Mouse (Mus musculus) neural tube, embryonic 11.5 days (tissue): ENCODE data around the gene Olfr373. TPM values are rescaled to one million over a fixed set of nuclear protein-coding genes. Genes with fewer than 3 reads are reported as not detected.
"Not testable (repeated sequence)": the region's sequence is repeated elsewhere in the genome, so short reads cannot be mapped to it uniquely, and the experiment has no call there.

Source experiments
- ATAC-seq: fragments of 200-750 bp; cut with Nextera tagmentation; 2 replicates; pipeline ENCODE4 v1.8.0; 2017; ENCODE audit warnings: moderate number of reproducible peaks, mild to moderate bottlenecking, moderate TSS enrichment, moderate library complexity; ENCODE audit not compliant: insufficient read depth, low FRiP score, low TSS enrichment
- DNase-seq: peaks from one replicate; pipeline ENCODE4 v3.0.0-alpha.2; 2015; ENCODE audit warnings: low spot score
- H3K27ac ChIP-seq: fragments of 300-500 bp; sonication (generic); 2 replicates; pipeline ENCODE4 v1.5.1; 2014; ENCODE audit warnings: low read depth, mild to moderate bottlenecking, low read length
- H3K27me3 ChIP-seq: fragments of 300-500 bp; sonication (generic); 2 replicates; pipeline ENCODE4 v1.6.1; 2014; ENCODE audit warnings: mild to moderate bottlenecking, low read length, mixed read lengths; ENCODE audit not compliant: control insufficient read depth, insufficient read depth
- H3K36me3 ChIP-seq: fragments of 300-500 bp; sonication (generic); 2 replicates; pipeline ENCODE4 v1.6.1; 2014; ENCODE audit warnings: mild to moderate bottlenecking, low read length, moderate library complexity, mixed read lengths; ENCODE audit not compliant: control insufficient read depth, insufficient read depth
- H3K4me1 ChIP-seq: fragments of 300-500 bp; sonication (generic); 2 replicates; pipeline ENCODE4 v1.6.1; 2014; ENCODE audit warnings: low read length, mixed read lengths; ENCODE audit not compliant: control insufficient read depth, insufficient read depth
- H3K4me2 ChIP-seq: fragments of 300-500 bp; sonication (generic); 2 replicates; pipeline ENCODE4 v1.6.1; 2014; ENCODE audit warnings: low read depth, mild to moderate bottlenecking, moderate library complexity
- H3K4me3 ChIP-seq: fragments of 300-500 bp; sonication (generic); 2 replicates; pipeline ENCODE4 v1.5.1; 2014; ENCODE audit warnings: low read depth, low read length
- H3K9ac ChIP-seq: fragments of 300-500 bp; sonication (generic); 2 replicates; pipeline ENCODE4 v1.6.1; 2014; ENCODE audit warnings: mild to moderate bottlenecking, low read length
- H3K9me3 ChIP-seq: fragments of 300-500 bp; sonication (generic); 2 replicates; pipeline ENCODE4 v1.6.1; 2016; ENCODE audit warnings: low read length; ENCODE audit not compliant: control insufficient read depth
- WGBS: fragments of 180-500 bp; shearing (Covaris S2); extraction: QIAGEN DNeasy Blood & Tissue Kit; methylation state at CpG from one replicate; pipeline ENCODE4 v1.1.7; 2014; 5-methylcytosine and 5-hydroxymethylcytosine counted together
- polyA plus RNA-seq: library from polyadenylated mRNA; unstranded; fragments of >200 nt; fragmentation: Nextera tagmentation; extraction: Ambion mirVana; gene quantifications from 2 replicates; pipeline ENCODE4 v1.2.1, GENCODE M21; 2014

The Olfr373 gene
- polyA plus RNA-seq, 1 experiment from 2014 or later, result not detected

DNA sequence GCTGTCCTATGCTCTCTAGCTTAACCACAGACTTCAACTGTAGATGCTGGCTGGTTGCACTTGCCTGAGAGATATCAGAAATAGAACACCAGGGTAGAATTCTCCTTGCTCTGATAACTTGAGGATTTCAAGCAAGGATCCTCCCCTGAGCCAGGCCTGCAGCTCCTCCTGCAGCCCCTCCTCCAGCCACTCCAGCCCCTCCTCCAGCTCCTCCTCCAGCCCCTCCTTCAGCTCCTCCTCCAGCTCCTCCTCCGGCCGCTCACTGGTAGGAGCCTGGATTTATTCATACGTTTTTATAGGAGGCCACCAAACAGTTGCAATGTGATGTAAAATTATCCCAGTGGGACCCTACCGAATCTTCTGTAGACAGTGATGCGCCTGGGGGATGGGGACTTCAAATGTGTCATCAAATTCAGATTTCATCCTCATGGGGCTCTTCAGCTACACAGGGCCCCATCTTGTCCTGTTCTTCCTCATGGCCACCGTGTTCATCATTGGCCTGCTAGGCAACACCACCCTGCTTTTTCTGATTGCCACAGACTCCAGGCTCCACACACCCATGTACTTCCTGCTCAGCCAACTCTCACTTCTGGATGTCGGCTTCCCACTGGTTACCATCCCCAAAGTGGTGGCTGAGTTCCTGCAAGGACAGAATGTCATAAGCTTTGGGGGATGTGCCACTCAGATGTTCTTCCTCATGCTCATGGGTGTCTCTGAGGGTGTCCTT is 16.6 kb downstream of the Olfr373 start:
- not testable (repeated sequence) for H3K4me3 ChIP-seq, H3K4me1 ChIP-seq, H3K36me3 ChIP-seq, H3K9ac ChIP-seq, H3K9me3 ChIP-seq, H3K4me2 ChIP-seq, ATAC-seq, H3K27ac ChIP-seq, DNase-seq, H3K27me3 ChIP-seq
- 60% methylated on average over 6 of the region's 7 CpGs for WGBS

DNA sequence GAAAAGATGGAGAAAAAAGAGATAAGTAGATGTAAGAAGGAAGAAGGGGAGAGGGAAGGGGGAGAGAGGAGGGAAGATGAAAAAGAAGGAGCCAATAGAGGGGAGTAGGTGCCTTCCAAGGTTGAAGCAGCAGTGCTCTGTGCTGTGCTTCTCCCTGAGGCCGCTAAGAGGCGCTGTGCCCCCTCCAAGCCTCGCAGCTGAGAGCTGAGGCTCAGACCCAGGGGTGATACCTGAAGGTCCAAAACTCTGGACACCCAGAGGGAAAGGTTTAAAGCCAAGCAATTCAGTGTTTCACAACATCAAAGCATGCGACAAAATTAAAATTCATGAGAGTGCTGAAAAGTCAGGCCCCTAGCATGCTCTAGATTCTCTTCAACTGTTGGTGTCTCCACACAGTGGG is 22.2 kb downstream of the Olfr373 start:
- Histone ChIP-seq H3K9me3 (no peaks in the 10 kb centered on the region), H3K27me3 (no peaks in the 10 kb centered on the region), H3K27ac (no peak overlapping the region), H3K36me3 (no peaks in the 10 kb centered on the region), H3K4me3 (no peak overlapping the region), H3K4me2 (no peak overlapping the region), H3K4me1 (no peaks in the 10 kb centered on the region), H3K9ac (no peak overlapping the region)
- DNase-seq (no peak), ATAC-seq (no peak)
- WGBS, result 23% methylated on average over 4 of the region's 4 CpGs

DNA sequence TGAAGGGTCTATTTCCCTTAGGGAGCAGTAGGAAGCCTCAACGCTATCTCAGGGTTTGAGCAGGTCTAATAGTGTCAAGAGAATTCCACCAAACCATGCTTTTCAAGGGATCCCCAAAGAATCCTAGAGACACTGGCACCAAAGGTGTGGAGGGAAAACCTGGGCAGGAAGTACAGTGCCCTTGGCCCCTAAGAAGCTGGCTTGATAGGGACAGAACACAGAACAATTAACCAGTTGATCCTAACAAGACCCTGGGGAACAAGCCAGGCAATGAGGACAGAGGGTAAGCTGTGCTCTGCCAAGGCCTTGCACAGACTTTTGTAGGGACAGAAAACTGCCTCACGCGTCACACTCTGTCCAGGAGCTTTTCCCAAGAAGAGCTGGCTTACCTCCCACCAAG is 23.8 kb downstream of the Olfr373 start, which contains the start of gene Olfr374:
Gene Olfr374 (plus strand): TSS at position 301 of the 400 bp plus-strand sequence.
- WGBS, result 97% methylated on average over 3 of the region's 3 CpGs

DNA sequence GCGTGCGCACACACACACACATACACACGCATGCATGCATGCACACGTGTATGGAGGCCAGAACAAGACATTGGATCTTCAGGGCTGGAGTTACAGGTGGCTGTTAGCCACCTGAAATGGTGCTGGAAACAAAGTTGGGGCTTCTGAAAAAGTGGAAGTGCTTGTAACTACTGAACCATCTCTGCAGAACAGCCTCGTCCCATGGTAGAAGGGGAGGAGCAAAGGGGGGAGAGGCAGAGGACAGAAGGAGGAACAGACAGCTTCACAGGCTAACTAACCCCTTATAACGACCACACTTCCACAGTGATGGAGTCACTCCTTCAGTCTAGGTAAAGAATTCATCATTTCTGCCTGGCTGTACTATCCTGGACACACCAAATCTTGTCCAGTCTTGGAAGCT is 27.9 kb downstream of the Olfr373 start:
- Histone ChIP-seq H3K9me3 (no peaks in the 10 kb centered on the region), H3K4me1 (no peaks in the 10 kb centered on the region), H3K9ac (no peak overlapping the region), H3K4me2 (no peak overlapping the region), H3K27ac (no peak overlapping the region), H3K4me3 (no peak overlapping the region), H3K27me3 (no peaks in the 10 kb centered on the region), H3K36me3 (no peaks in the 10 kb centered on the region)
- ATAC-seq (no peak), DNase-seq (no peak)
- WGBS, result 78% methylated on average over 6 of the region's 6 CpGs

More for the DNA sequence above, 23.8 kb downstream of the Olfr373 start, which contains the start of gene Olfr374:
- Histone ChIP-seq H3K4me2 (no peak within 1 kb of the TSS), H3K27ac (no peak within 1 kb of the TSS), H3K36me3 (no peaks in the 10 kb centered on the region), H3K4me1 (no peaks in the 10 kb centered on the region), H3K27me3 (no peaks in the 10 kb centered on the region), H3K9me3 (no peaks in the 10 kb centered on the region), H3K9ac (no peak within 1 kb of the TSS), H3K4me3 (no peak within 1 kb of the TSS)
- no peak for ATAC-seq
- no peak for DNase-seq

DNA sequence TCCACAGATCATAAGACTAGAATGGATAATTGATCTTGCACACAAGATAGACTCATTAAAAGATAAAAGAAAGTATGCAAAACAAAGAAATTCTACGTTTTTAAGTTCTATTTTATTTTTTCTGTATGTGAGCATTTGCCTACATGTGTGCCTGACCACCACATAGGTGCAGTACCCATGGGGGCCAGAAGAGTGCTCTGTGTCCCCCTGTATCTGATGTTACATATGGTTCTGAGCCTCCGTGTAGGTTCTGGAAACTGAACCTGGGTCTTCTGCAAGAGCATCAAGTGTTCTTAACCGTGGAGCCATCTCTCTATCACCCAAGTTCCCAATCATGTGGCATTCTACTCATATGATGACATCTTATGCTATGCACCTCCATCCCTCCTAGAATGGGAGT is 29.5 kb downstream of the Olfr373 start:
- H3K9ac ChIP-seq, result no peak overlapping the region
- no peaks in the 10 kb centered on the region for H3K4me1 ChIP-seq
- no peak overlapping the region for H3K27ac ChIP-seq
- no peaks in the 10 kb centered on the region for H3K36me3 ChIP-seq
- ATAC-seq, result no peak
- H3K4me3 ChIP-seq, result no peak overlapping the region
- H3K4me2 ChIP-seq, result no peak overlapping the region
- H3K27me3 ChIP-seq, result no peaks in the 10 kb centered on the region
- no peak for DNase-seq
- no peaks in the 10 kb centered on the region for H3K9me3 ChIP-seq
- 67% methylated on average over 3 of the region's 3 CpGs for WGBS

DNA sequence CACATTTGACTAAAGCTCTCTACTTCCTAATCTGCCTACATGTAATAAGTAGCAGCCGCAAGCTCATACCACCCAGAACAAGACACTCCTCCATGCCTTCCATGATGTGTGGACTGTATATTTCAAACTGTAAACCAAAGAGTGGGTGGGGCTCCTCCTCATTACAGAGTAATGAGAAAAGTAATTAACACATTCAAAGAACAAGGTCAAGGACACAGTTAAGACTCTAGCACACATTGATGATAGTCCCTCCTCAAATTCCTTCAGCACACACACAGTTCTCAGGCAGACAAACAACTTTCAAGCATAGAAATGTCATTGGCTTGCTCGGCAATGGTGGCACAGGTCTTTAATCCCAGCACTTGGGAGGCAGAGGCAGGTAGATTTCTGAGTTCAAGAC is 32.2 kb downstream of the Olfr373 start:
- no peaks in the 10 kb centered on the region for H3K27me3 ChIP-seq
- H3K9ac ChIP-seq, result no peak overlapping the region
- no peaks in the 10 kb centered on the region for H3K4me1 ChIP-seq
- WGBS, result 88% methylated on average over 2 of the region's 2 CpGs
- no peaks in the 10 kb centered on the region for H3K36me3 ChIP-seq
- ATAC-seq, result no peak
- no peaks in the 10 kb centered on the region for H3K9me3 ChIP-seq
- H3K27ac ChIP-seq, result no peak overlapping the region
- no peak overlapping the region for H3K4me3 ChIP-seq
- DNase-seq, result no peak
- H3K4me2 ChIP-seq, result no peak overlapping the region

DNA sequence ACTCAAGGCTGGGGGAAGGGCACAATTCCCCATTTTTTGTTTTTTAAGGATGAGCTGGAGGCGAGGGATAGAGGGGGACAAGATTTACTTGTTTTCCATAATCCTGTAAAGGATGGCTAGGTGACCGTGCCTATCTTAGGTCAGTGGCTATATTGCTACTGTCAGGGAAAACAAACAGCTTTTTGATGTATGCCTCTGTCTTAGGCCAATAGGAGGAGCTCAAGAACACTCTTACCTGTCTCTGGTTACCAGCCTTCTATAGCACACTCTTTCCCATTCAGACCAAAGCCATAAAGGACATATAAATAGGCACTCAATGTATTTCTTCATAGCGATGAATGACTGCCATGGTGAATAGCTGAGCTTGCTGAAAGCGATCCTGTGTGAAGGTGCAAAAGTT is 35.6 kb downstream of the Olfr373 start:
- 54% methylated on average over 4 of the region's 4 CpGs for WGBS
- no peaks in the 10 kb centered on the region for H3K9me3 ChIP-seq
- no peaks in the 10 kb centered on the region for H3K4me1 ChIP-seq
- H3K4me2 ChIP-seq, result no peak overlapping the region
- H3K27ac ChIP-seq, result no peak overlapping the region
- ATAC-seq (no peak), DNase-seq (no peak)
- H3K27me3 ChIP-seq, result no peaks in the 10 kb centered on the region
- no peaks in the 10 kb centered on the region for H3K36me3 ChIP-seq
- no peak overlapping the region for H3K4me3 ChIP-seq
- H3K9ac ChIP-seq, result no peak overlapping the region

DNA sequence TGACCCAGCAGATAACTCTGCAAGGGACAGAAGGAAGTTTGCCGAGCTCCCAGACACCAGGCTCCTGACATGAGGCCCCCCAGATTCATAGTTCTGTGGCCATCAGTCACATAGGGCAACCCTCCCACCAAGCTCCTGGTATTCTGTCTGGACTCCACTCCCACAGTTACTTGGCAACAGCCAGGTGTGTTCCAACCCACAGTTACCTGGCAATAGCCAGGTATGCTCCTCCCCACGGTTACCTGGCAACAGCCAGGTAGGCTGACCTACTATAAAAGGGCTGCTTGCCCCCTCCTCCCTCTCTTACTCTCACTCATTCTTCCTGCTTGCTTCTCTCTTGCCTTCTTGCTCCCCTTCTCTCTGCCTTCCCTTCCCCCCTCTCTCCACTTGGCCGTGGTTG is 38.5 kb downstream of the Olfr373 start:
- not testable (repeated sequence) for H3K4me1 ChIP-seq, ATAC-seq, H3K9ac ChIP-seq, H3K27me3 ChIP-seq, H3K4me3 ChIP-seq, H3K9me3 ChIP-seq, H3K36me3 ChIP-seq, H3K4me2 ChIP-seq, DNase-seq, H3K27ac ChIP-seq
- 66% methylated on average over 3 of the region's 3 CpGs for WGBS

DNA sequence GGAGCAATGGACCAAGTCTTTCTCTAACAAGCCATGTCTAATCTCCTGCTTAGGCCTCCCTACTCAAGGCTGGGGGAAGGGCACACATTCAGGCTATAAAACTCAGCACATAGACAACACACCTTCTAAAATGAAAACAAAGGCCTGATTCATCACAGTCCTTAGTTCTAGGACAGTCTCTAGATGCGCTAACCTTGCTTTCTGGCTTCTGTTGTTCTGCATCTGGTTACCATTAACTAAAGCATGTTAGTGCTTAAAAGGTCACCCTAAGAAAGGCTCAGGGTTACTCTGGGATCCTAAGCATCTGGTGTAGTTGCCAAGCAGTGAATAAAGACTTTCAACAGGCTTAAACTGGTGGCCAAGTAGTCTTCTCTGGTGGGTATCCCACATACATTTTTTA is 39.0 kb downstream of the Olfr373 start:
- H3K9me3 ChIP-seq, result no peaks in the 10 kb centered on the region
- H3K9ac ChIP-seq, result no peak overlapping the region
- H3K4me1 ChIP-seq, result no peaks in the 10 kb centered on the region
- WGBS, result 49% methylated on average over 1 of the region's 1 CpGs
- H3K4me3 ChIP-seq, result no peak overlapping the region
- no peaks in the 10 kb centered on the region for H3K36me3 ChIP-seq
- H3K4me2 ChIP-seq, result no peak overlapping the region
- no peak overlapping the region for H3K27ac ChIP-seq
- ATAC-seq, result no peak
- no peak for DNase-seq
- no peaks in the 10 kb centered on the region for H3K27me3 ChIP-seq
